Mouse (Mus musculus) kidney, embryonic 14.5 days (tissue): ENCODE measurements around the gene Tcta. TPM values are rescaled to one million over a fixed set of nuclear protein-coding genes. Genes with fewer than 3 reads are reported as not detected.

Experiments used
- ATAC-seq: fragments of 200-750 bp; cut with Nextera tagmentation; 2 replicates; pipeline ENCODE4 v1.8.0; 2017; ENCODE audit warnings: moderate number of reproducible peaks, mild to moderate bottlenecking, moderate TSS enrichment, moderate library complexity; ENCODE audit not compliant: low FRiP score, low TSS enrichment
- H3K27ac ChIP-seq: fragments of 300-500 bp; sonication (generic); 2 replicates; pipeline ENCODE4 v1.5.1; 2014; ENCODE audit warnings: low read depth, mild to moderate bottlenecking, low read length, moderate library complexity, mixed read lengths
- H3K27me3 ChIP-seq: fragments of 300-500 bp; sonication (generic); 2 replicates; pipeline ENCODE4 v1.6.1; 2014; ENCODE audit warnings: mild to moderate bottlenecking, low read length; ENCODE audit not compliant: control insufficient read depth, insufficient read depth
- H3K36me3 ChIP-seq: fragments of 300-500 bp; sonication (generic); 2 replicates; pipeline ENCODE4 v1.6.1; 2014; ENCODE audit warnings: low read length, mixed read lengths; ENCODE audit not compliant: control insufficient read depth, insufficient read depth
- H3K4me1 ChIP-seq: fragments of 300-500 bp; sonication (generic); 2 replicates; pipeline ENCODE4 v1.6.1; 2014; ENCODE audit warnings: low read length, mixed read lengths; ENCODE audit not compliant: control insufficient read depth, insufficient read depth
- H3K4me2 ChIP-seq: fragments of 300-500 bp; sonication (generic); replicated peaks from 2 replicates; pipeline ENCODE4 v1.6.1; 2014; ENCODE audit warnings: low read depth, mild to moderate bottlenecking, low read length
- H3K4me3 ChIP-seq: fragments of 300-500 bp; sonication (generic); 2 replicates; pipeline ENCODE4 v1.5.1; 2014; ENCODE audit warnings: mild to moderate bottlenecking, low read length
- H3K9ac ChIP-seq: fragments of 300-500 bp; sonication (generic); 2 replicates; pipeline ENCODE4 v1.6.1; 2014; ENCODE audit warnings: low read depth, mild to moderate bottlenecking, low read length, moderate library complexity
- H3K9me3 ChIP-seq: fragments of 300-500 bp; sonication (generic); 2 replicates; pipeline ENCODE4 v1.6.1; 2016; ENCODE audit warnings: low read length; ENCODE audit not compliant: control insufficient read depth
- WGBS: fragments of 180-500 bp; shearing (Covaris S2); extraction: QIAGEN DNeasy Blood & Tissue Kit; methylation state at CpG from one replicate; pipeline ENCODE4 v1.1.7; 2014; 5-methylcytosine and 5-hydroxymethylcytosine counted together
- polyA plus RNA-seq: library from polyadenylated mRNA; unstranded; fragments of >200 nt; fragmentation: Nextera tagmentation; extraction: Ambion mirVana; gene quantifications from 2 replicates; pipeline ENCODE4 v1.2.1, GENCODE M21; 2014

Tcta gene
- polyA plus RNA-seq, 1 experiment from 2014 or later = 27.8 TPM

GRCm38 (mm10) chr9:108342301-108342831, 36.4 kb upstream of the Tcta start:
- H3K4me3 ChIP-seq = no peak overlapping the region
- no peaks in the 10 kb centered on the region for H3K9me3 ChIP-seq
- peaks cover 18% of the 10 kb centered on the region for H3K4me1 ChIP-seq
- no peak overlapping the region for H3K4me2 ChIP-seq
- H3K27me3 ChIP-seq = no peaks in the 10 kb centered on the region
- WGBS = 33% methylated on average over 5 of the region's 5 CpGs
- no peak for ATAC-seq
- H3K36me3 ChIP-seq = peaks cover 5% of the 10 kb centered on the region; the same call in 1 of the 2 replicates
- peak overlapping the region; percentile 17; the same call in 1 of the 2 replicates for H3K27ac ChIP-seq
- H3K9ac ChIP-seq = no peak overlapping the region

GRCm38 (mm10) chr9:108341801-108342200, 35.8 kb upstream of the Tcta start:
- no peaks in the 10 kb centered on the region for H3K9me3 ChIP-seq
- no peaks in the 10 kb centered on the region for H3K27me3 ChIP-seq
- no peak overlapping the region for H3K9ac ChIP-seq
- H3K4me3 ChIP-seq = no peak overlapping the region
- H3K4me2 ChIP-seq = no peak overlapping the region
- H3K27ac ChIP-seq = peak overlapping the region; percentile 7; the same call in 1 of the 2 replicates
- peaks cover 5% of the 10 kb centered on the region; the same call in 1 of the 2 replicates for H3K36me3 ChIP-seq
- H3K4me1 ChIP-seq = peaks cover 18% of the 10 kb centered on the region
- ATAC-seq = no peak

- WGBS = 79% methylated on average over 5 of the region's 5 CpGs
- Histone ChIP-seq H3K4me3 (no peak overlapping the region), H3K9me3 (no peaks in the 10 kb centered on the region), H3K9ac (no peak overlapping the region), H3K4me1 (peaks cover 18% of the 10 kb centered on the region), H3K36me3 (peaks cover 7% of the 10 kb centered on the region; the same call in 1 of the 2 replicates), H3K27me3 (no peaks in the 10 kb centered on the region), H3K27ac (peak overlapping the region; percentile 20; the same call in 1 of the 2 replicates), H3K4me2 (no peak overlapping the region)
- ATAC-seq = no peak
Measured at GRCm38 (mm10) chr9:108341139-108341475, 35.1 kb upstream of the Tcta start.

GRCm38 (mm10) chr9:108340258-108341138, 34.5 kb upstream of the Tcta start:
- no peak for ATAC-seq
- peak overlapping the region; percentile 86; the same call in 1 of the 2 replicates for H3K27ac ChIP-seq
- peaks cover 9% of the 10 kb centered on the region for H3K36me3 ChIP-seq
- no peaks in the 10 kb centered on the region for H3K27me3 ChIP-seq
- peaks cover 18% of the 10 kb centered on the region for H3K4me1 ChIP-seq
- peak overlapping the region; percentile 55 for H3K4me2 ChIP-seq
- H3K9ac ChIP-seq = peak overlapping the region; percentile 79; the same call in 1 of the 2 replicates
- WGBS = 50% methylated on average over 10 of the region's 10 CpGs
- no peaks in the 10 kb centered on the region for H3K9me3 ChIP-seq
- H3K4me3 ChIP-seq = peak overlapping the region; percentile 57

GRCm38 (mm10) chr9:108339886-108340257, 33.9 kb upstream of the Tcta start:
- ATAC-seq = no peak
- peaks cover 16% of the 10 kb centered on the region for H3K36me3 ChIP-seq
- no peaks in the 10 kb centered on the region for H3K27me3 ChIP-seq
- peak overlapping the region; percentile 79 for H3K9ac ChIP-seq
- peaks cover 18% of the 10 kb centered on the region for H3K4me1 ChIP-seq
- 8% methylated on average over 20 of the region's 20 CpGs for WGBS
- H3K4me2 ChIP-seq = peak overlapping the region; percentile 55
- H3K9me3 ChIP-seq = no peaks in the 10 kb centered on the region
- H3K27ac ChIP-seq = peak overlapping the region; percentile 86; the same call in 1 of the 2 replicates
- peak overlapping the region; percentile 57 for H3K4me3 ChIP-seq

GRCm38 (mm10) chr9:108338886-108339781, 33.2 kb upstream of the Tcta start, which contains the start of gene Gpx1:
Gene Gpx1 (plus strand): TSS chr9:108338903.
- Histone ChIP-seq H3K27ac (peak within 1 kb of the TSS; percentile 86), H3K4me3 (peak within 1 kb of the TSS; percentile 57), H3K27me3 (no peaks in the 10 kb centered on the region), H3K4me2 (peak within 1 kb of the TSS; percentile 55), H3K36me3 (peaks cover 23% of the 10 kb centered on the region), H3K9me3 (no peaks in the 10 kb centered on the region), H3K4me1 (peaks cover 18% of the 10 kb centered on the region), H3K9ac (peak within 1 kb of the TSS; percentile 79)
- WGBS = under 1% methylated on average over 49 of the region's 49 CpGs
- peak; percentile 98 for ATAC-seq

GRCm38 (mm10) chr9:108338551-108338885, 32.6 kb upstream of the Tcta start:
- Histone ChIP-seq H3K4me1 (peaks cover 18% of the 10 kb centered on the region), H3K36me3 (peaks cover 28% of the 10 kb centered on the region), H3K27me3 (no peaks in the 10 kb centered on the region), H3K4me3 (peak overlapping the region; percentile 57), H3K9ac (peak overlapping the region; percentile 79; the same call in 1 of the 2 replicates), H3K9me3 (no peaks in the 10 kb centered on the region), H3K4me2 (peak overlapping the region; percentile 55), H3K27ac (peak overlapping the region; percentile 86)
- 22% methylated on average over 6 of the region's 6 CpGs for WGBS
- ATAC-seq = peak; percentile 2; the same call in 1 of the 2 replicates

GRCm38 (mm10) chr9:108337848-108338550, 32.0 kb upstream of the Tcta start:
- Histone ChIP-seq H3K36me3 (peaks cover 33% of the 10 kb centered on the region), H3K9me3 (no peaks in the 10 kb centered on the region), H3K9ac (no peak overlapping the region), H3K27ac (peak overlapping the region; percentile 86), H3K27me3 (no peaks in the 10 kb centered on the region), H3K4me2 (peak overlapping the region; percentile 55; the same call in 1 of the 2 replicates), H3K4me3 (no peak overlapping the region), H3K4me1 (peaks cover 18% of the 10 kb centered on the region)
- no peak for ATAC-seq
- WGBS = 68% methylated on average over 10 of the region's 10 CpGs
